Mouse (Mus musculus): Measurements from ENCODE around the gene Phc1.

DNA sequence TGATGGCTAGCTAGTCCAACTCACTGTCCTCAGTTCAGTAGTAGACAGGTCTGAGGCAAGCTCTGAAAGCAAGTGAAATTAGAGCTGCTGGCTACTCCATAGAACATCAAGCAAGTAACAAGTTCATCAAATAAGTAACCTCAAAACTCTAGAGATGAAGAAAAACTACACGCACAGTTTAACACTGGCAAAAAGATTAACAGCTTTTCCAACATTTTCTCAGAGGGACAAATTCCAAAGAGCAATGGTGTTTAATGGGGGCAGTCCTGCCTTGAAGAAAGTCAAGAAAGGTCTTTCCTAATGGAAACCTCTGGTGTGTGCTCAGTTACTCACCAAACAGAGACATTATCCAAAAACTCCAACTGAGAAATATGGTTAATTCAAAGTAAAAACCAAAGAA lies 21.6 kb downstream of the Phc1 start:
- TF ChIP-seq CTCF (IDR thresholded peaks at IDR 0.05; ENCODE audit: extremely low read depth, insufficient read length, insufficient replicate concordance, low read depth, low read length) (no peak), POLR2A (IDR thresholded peaks at IDR 0.05; ENCODE audit: low read depth, low read length) (no peak)
